Mouse (Mus musculus) heart, adult 11 months (tissue): ENCODE results near the gene Rnf114.

Experiments
- DNase-seq: peaks from one replicate; pipeline ENCODE4 v3.0.0; 2022

Gene Rnf114

GRCm38 (mm10) chr2:167541324-167541723, 48.9 kb downstream of the Rnf114 start:
- DNase-seq = no peak

DNA sequence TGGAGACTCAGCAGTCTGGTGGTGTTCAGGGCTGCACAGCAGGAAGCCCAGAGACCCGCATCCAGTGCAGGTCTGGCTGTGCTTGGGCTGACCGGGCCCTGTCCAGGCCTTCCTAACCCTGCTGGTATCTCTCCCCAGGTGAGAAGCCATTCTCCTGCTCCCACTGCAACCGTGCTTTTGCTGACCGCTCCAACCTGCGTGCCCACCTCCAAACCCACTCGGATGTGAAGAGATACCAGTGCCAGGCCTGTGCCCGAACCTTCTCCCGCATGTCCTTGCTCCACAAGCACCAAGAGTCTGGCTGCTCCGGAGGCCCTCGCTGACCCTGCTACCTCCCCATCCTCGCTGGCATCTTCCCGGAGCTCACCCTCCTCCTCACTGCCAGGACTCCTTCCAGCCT, 49.3 kb downstream of the Rnf114 start:
- peak; percentile 93 for DNase-seq

DNA sequence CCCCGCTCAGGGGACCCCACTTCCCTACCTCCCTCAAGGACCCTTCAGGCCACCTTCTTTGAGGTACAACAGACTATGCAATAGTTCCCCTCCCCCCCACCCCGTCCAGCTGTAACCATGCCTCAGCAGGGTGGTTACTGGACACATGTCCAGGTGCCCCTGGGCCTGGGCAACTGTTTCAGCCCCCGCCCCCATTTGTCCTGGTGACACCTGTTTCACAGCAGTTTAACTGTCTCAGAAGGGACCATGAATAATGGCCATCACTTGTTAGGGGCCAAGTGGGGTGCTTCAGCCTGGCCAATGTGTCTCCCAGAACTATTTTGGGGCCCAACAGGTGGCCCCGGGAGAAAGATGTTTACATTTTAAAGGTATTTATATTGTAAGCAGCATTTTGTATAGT, 49.9 kb downstream of the Rnf114 start:
- DNase-seq = peak; percentile 89

- DNase-seq = peak; percentile 97
These were observed 50.9 kb downstream of the Rnf114 start for GRCm38 (mm10) chr2:167543121-167544003.

DNA sequence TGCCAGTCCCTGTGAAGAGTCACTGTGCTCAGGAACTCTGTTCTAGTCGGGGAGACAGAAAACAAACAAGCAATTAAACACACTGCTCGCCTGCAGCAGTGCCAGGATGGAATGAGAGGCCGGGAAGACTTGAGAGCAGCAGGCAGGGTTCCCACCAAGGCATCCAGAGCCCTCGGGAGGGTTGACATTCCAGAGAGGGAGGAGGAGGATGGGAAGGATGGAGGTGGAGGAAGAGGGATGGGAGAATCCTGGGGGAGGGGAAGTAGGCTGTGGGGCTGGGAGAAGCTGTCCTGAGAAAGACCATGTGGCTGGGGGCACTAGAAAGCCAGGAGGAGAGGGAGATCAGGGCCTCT, 51.5 kb downstream of the Rnf114 start:
- peak; percentile 96 for DNase-seq

DNA sequence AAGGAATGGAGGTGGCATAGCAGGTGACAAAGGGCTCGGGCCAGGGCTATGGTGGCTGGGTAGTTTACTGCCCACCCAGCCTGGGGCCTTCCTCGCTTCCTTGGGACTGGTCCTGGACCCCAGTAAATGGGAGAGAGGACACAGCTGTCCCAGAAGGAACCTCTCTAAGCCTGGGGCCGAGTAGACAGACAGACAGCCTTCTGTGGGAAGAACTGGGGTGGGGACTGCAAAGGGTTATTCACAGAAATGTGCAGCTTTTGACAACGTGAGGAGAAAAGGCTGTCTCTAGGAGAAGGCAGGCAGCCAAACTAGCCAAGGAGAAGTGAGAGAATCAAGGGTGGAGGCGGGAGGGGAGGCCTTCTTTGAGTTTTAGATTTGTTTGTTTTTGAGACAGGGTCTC, 52.0 kb downstream of the Rnf114 start:
- DNase-seq = no peak

GRCm38 (mm10) chr2:167546447-167547195, 54.2 kb downstream of the Rnf114 start:
- DNase-seq = peak; percentile 96

- DNase-seq = no peak
These were observed 55.0 kb downstream of the Rnf114 start for GRCm38 (mm10) chr2:167547444-167547843.

DNA sequence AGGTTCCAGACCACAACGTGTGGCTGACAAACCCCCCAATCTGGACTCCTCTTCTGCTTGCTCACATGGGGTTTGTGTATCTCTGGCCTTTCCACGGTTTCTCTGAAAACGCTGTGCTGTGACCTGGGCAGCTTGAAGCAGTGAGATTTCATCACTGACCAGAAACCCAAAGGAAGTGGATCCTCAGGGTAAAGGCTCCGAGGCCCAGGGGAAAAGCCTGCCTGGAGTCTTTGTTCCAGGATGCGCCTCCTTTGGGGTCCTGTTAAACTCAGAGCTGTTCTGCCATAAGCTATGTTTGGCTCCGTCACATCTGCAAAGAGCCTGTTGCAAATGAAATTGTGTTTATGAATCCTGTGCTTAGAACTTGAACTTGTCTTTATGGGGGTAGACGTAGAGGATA, 56.5 kb downstream of the Rnf114 start:
- DNase-seq = peak; percentile 91

DNA sequence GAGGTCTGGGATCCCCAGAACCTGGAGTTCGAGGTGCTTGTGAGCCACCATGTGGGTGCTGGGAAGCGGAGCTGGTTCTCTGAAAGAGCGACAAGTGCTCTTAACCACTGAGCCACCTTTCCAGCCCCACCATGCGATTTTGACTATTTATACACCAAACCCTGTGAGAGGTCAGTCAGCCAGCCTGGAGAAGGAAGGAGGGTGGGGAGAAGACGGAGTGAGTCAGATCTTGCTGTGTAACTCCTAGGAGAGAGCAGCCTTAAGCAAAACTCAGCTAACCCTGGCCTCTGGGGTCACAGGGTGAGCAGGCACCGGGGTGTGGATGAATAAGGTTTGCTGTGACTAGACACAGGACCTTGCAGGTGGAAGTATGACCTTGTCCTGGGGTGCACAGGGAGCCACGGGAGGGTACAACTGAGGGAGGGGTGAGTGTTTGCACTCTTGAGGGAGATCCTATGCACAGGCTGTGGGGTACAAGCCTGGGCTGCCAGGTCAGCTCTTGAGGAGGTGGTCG, 58.0 kb downstream of the Rnf114 start:
- peak; percentile 88 for DNase-seq

DNA sequence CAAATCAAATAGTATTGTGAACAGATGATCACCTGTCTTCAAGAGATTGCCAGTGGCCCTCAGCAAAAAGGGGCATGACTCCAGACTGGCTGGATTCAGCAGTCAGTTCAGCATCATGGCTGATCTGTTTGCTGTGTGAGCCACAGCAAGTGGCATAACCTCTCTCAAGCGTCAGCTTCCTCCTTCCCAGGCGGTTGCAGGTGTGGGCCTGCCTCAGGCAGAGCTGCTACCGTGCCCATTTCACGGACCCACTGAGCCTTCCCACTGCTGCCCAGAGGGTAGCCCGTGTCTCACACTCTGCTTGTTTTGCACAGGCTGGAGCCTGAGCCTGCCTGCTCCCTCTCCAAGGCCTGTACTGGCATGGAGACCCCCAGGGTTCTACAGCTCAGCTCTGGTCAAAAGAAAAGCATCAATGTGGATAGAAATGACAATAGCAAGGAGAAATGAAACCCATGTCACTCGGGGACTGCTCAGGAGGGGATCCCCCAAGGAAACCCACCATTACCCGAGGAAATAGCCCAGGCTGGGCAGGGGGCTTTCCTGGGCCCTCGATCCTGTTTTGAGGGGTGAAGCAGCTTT, 59.0 kb downstream of the Rnf114 start:
- peak; percentile 88 for DNase-seq

GRCm38 (mm10) chr2:167552292-167552691, 59.8 kb downstream of the Rnf114 start:
- peak; percentile 83 for DNase-seq

DNA sequence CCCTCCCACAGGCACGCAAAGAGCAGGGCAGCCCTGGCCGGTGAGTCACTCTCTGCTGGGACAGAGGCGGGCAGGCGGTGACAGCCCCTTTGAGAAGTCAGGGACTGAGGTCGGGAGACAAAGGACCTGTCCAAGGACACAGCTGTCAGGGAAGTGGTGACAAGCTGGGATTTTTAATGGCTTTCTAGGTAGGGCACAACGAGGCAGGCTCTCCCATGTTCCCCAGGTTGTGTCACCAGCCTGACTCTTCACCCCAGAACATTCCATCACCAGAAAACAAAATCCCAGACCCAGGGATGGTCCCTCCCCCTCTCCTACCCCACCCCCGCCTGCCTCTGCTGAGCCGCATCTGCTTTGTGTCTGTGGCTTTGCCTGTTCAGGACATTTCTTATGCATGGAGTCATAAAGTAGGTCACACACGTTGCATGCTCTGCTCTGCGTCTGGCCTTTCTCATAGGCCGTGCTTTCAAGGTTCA, 60.5 kb downstream of the Rnf114 start:
- DNase-seq = peak; percentile 97

DNA sequence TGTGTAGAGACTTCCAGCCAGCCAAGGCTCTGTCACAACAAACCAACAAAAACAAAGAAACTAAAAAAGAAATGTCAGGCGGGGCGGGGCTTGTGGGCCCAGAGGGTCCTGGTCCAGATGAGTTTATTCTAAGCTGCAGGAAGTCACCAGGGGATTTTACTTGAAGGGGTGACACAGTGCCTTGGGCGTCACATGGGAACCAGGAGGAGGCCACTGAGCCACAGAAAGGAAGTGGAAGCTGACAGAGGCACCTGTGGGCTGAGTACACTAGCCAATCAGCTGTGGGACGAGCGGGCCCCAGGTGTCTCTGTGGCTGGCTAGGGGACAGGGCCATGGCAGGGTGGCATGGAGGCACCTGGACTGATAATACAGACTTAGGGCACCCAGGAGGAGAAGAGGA, 63.3 kb downstream of the Rnf114 start:
- DNase-seq = peak; percentile 88

GRCm38 (mm10) chr2:167559413-167559812, 67.0 kb downstream of the Rnf114 start:
- DNase-seq = no peak

- DNase-seq = peak; percentile 95
These were observed 69.7 kb downstream of the Rnf114 start for GRCm38 (mm10) chr2:167562101-167562500.

DNA sequence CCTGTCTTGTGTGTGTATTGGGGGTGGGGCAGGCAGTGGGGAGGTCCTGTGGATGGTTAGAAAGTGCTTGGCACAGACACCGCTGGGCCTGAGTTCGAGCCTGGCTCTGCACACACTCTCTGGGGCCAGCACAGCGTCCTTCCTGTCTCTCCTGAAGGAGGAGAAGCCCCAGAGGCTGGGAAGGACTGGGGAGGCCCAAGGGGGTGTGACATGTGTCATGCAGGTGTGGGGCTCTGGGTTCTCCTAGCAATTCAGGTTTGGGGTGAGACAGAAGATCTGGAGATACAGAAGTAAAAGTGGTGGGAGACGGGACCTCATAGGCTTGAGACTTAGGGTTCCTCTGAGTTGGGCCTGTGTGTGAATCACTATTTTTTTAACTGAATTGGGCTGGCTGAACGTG, 70.6 kb downstream of the Rnf114 start:
- DNase-seq = no peak

DNA sequence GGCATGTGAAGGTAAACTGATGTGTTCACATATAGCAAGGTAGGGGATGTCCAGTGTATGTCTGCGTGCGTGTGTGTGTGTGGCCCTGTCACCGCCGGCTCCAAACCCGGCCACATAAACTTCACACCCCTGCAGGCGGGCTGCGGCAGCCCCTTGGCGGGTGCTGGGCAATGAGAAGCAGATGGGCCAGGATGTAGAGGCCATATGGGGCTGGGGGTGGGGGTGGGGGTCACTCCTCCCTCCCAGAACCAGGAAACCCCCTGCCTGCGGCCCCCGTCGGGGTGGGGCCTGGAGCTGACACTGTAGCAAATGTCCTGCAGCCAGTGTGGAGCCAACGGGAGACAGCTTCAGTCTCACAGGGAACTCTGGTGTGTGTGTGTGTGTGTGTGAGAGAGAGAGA, 71.3 kb downstream of the Rnf114 start:
- DNase-seq = no peak

GRCm38 (mm10) chr2:167564551-167565311, 72.3 kb downstream of the Rnf114 start:
- DNase-seq = peak; percentile 93

- DNase-seq = no peak
These were observed 72.8 kb downstream of the Rnf114 start for GRCm38 (mm10) chr2:167565312-167565656.

DNA sequence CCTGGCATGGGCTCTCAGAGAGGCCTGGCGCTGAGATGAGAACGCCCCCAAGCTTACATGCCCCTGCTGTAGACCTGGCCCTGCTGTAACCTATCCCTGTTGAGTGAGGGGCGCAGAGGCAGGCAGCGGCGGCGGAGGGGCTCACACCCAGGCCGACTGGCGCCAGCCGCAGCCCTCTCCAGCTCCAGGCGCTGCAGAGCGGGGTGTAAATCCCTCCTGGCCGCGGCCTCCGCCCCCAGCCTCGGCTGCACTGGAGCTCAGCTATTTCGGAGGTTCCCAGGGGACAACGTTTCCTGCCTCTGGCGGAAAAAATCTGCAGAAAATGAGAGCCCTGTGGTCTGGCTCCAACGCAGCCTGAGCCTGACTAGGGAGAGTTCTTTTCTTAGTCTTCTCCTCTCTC, 73.2 kb downstream of the Rnf114 start:
- peak; percentile 99 for DNase-seq
